Mouse (Mus musculus) stomach, postnatal 0 days (tissue): ENCODE results near the gene Rabgap1l. TPM values are rescaled to one million over a fixed set of nuclear protein-coding genes. Genes with fewer than 3 reads are reported as not detected.

Source experiments
- ATAC-seq: fragments of 200-750 bp; cut with Nextera tagmentation; 2 replicates; pipeline ENCODE4 v1.8.0; 2017; ENCODE audit not compliant: low FRiP score, low TSS enrichment
- DNase-seq: peaks from one replicate; pipeline ENCODE4 v3.0.0-alpha.2; 2016; ENCODE audit warnings: low spot score
- H3K27ac ChIP-seq: fragments of 300-500 bp; sonication (generic); replicated peaks from 2 replicates; pipeline ENCODE4 v1.5.1; 2014; ENCODE audit warnings: mild to moderate bottlenecking, control low read depth
- H3K27me3 ChIP-seq: fragments of 300-500 bp; sonication (generic); 2 replicates; pipeline ENCODE4 v1.6.1; 2014; ENCODE audit warnings: low read length; ENCODE audit not compliant: control insufficient read depth, insufficient read depth
- H3K36me3 ChIP-seq: fragments of 300-500 bp; sonication (generic); 2 replicates; pipeline ENCODE4 v1.6.1; 2014; ENCODE audit warnings: low read length, mixed read lengths; ENCODE audit not compliant: control insufficient read depth, insufficient read depth
- H3K4me1 ChIP-seq: fragments of 300-500 bp; sonication (generic); replicated peaks from 2 replicates; pipeline ENCODE4 v1.6.1; 2014; ENCODE audit warnings: antibody characterized with exemption; ENCODE audit not compliant: control insufficient read depth, insufficient read depth
- H3K4me2 ChIP-seq: fragments of 300-500 bp; sonication (generic); replicated peaks from 2 replicates; pipeline ENCODE4 v1.6.1; 2014; ENCODE audit warnings: low read depth, mild to moderate bottlenecking, control low read depth, moderate library complexity
- H3K4me3 ChIP-seq: fragments of 300-500 bp; sonication (generic); 2 replicates; pipeline ENCODE4 v1.5.1; 2014; ENCODE audit warnings: low read depth, low read length, control low read depth
- H3K9ac ChIP-seq: fragments of 300-500 bp; sonication (generic); 2 replicates; pipeline ENCODE4 v1.6.1; 2014; ENCODE audit warnings: mild to moderate bottlenecking, low read length, control low read depth, mixed read lengths
- H3K9me3 ChIP-seq: fragments of 300-500 bp; sonication (generic); 2 replicates; pipeline ENCODE4 v1.6.1; 2016; ENCODE audit warnings: low read length; ENCODE audit not compliant: control insufficient read depth
- CTCF ChIP-seq: IDR thresholded peaks from 2 replicates; pipeline ENCODE4 v1.5.1; 2016; ENCODE audit warnings: antibody characterized with exemption, low read depth, mild to moderate bottlenecking, moderate library complexity
- EP300 ChIP-seq: optimal IDR thresholded peaks from 2 replicates; pipeline ENCODE3; 2016; ENCODE audit warnings: antibody characterized with exemption
- WGBS: fragments of 180-500 bp; shearing (Covaris S2); extraction: QIAGEN DNeasy Blood & Tissue Kit; methylation state at CpG from one replicate; pipeline ENCODE4 v1.1.7; 2014; 5-methylcytosine and 5-hydroxymethylcytosine counted together
- polyA plus RNA-seq: library from polyadenylated mRNA; unstranded; fragments of >200 nt; fragmentation: Nextera tagmentation; extraction: Ambion mirVana; gene quantifications from 2 replicates; pipeline ENCODE4 v1.2.1, GENCODE M21; 2015

Gene Rabgap1l
- polyA plus RNA-seq, 1 experiment from 2014 or later = 19.6 TPM

GRCm38 (mm10) chr1:160485731-160486130, 307.3 kb downstream of the Rabgap1l start:
- WGBS = 64% methylated on average over 3 of the region's 3 CpGs
- TF ChIP-seq EP300 (no peak), CTCF (no peak)
- H3K4me1 ChIP-seq = no peaks in the 10 kb centered on the region

GRCm38 (mm10) chr1:160485028-160485427, 308.0 kb downstream of the Rabgap1l start:
- Histone ChIP-seq H3K27ac (no peak overlapping the region), H3K9me3 (no peaks in the 10 kb centered on the region), H3K36me3 (no peaks in the 10 kb centered on the region), H3K4me3 (no peak overlapping the region), H3K4me1 (no peaks in the 10 kb centered on the region), H3K9ac (no peak overlapping the region), H3K4me2 (no peak overlapping the region), H3K27me3 (no peaks in the 10 kb centered on the region)
- TF ChIP-seq CTCF = no peak
- no peak for TF ChIP-seq EP300
- ATAC-seq = no peak
- DNase-seq = no peak
- 89% methylated on average over 7 of the region's 7 CpGs for WGBS

More at GRCm38 (mm10) chr1:160485731-160486130, 307.3 kb downstream of the Rabgap1l start:
- Histone ChIP-seq H3K4me2 (no peak overlapping the region), H3K27me3 (no peaks in the 10 kb centered on the region), H3K9me3 (no peaks in the 10 kb centered on the region), H3K36me3 (no peaks in the 10 kb centered on the region), H3K9ac (no peak overlapping the region), H3K27ac (no peak overlapping the region), H3K4me3 (no peak overlapping the region)
- no peak for DNase-seq
- ATAC-seq = no peak

- Histone ChIP-seq H3K27me3 (no peaks in the 10 kb centered on the region), H3K9ac (no peak overlapping the region), H3K36me3 (no peaks in the 10 kb centered on the region), H3K4me3 (no peak overlapping the region), H3K9me3 (no peaks in the 10 kb centered on the region), H3K4me2 (no peak overlapping the region), H3K27ac (no peak overlapping the region), H3K4me1 (no peaks in the 10 kb centered on the region)
- ATAC-seq = no peak
- TF ChIP-seq EP300 (no peak), CTCF (no peak)
- 96% methylated on average over 2 of the region's 2 CpGs for WGBS
- DNase-seq = no peak
These were observed 311.4 kb downstream of the Rabgap1l start for GRCm38 (mm10) chr1:160481643-160482042.

GRCm38 (mm10) chr1:160467443-160467842, 325.6 kb downstream of the Rabgap1l start:
- no peaks in the 10 kb centered on the region for H3K27me3 ChIP-seq
- no peak overlapping the region for H3K4me2 ChIP-seq
- ATAC-seq = no peak
- no peak overlapping the region for H3K27ac ChIP-seq
- no peak for TF ChIP-seq EP300
- no peak for TF ChIP-seq CTCF
- DNase-seq = no peak
- no peaks in the 10 kb centered on the region for H3K9me3 ChIP-seq
- no peaks in the 10 kb centered on the region for H3K36me3 ChIP-seq
- no peaks in the 10 kb centered on the region for H3K4me1 ChIP-seq
- H3K4me3 ChIP-seq = no peak overlapping the region
- H3K9ac ChIP-seq = no peak overlapping the region

GRCm38 (mm10) chr1:160465186-160465585, 327.8 kb downstream of the Rabgap1l start:
- Histone ChIP-seq H3K4me3 (no peak overlapping the region), H3K9me3 (no peaks in the 10 kb centered on the region), H3K27me3 (no peaks in the 10 kb centered on the region), H3K27ac (no peak overlapping the region), H3K4me2 (no peak overlapping the region), H3K4me1 (no peaks in the 10 kb centered on the region), H3K36me3 (no peaks in the 10 kb centered on the region), H3K9ac (no peak overlapping the region)
- ATAC-seq (no peak), DNase-seq (no peak)
- no peak for TF ChIP-seq CTCF
- no peak for TF ChIP-seq EP300

- no peaks in the 10 kb centered on the region for H3K27me3 ChIP-seq
- no peak overlapping the region for H3K4me3 ChIP-seq
- DNase-seq (no peak), ATAC-seq (no peak)
- no peak overlapping the region for H3K27ac ChIP-seq
- H3K4me2 ChIP-seq = no peak overlapping the region
- H3K9me3 ChIP-seq = no peaks in the 10 kb centered on the region
- no peaks in the 10 kb centered on the region for H3K4me1 ChIP-seq
- no peaks in the 10 kb centered on the region for H3K36me3 ChIP-seq
- TF ChIP-seq CTCF (no peak), EP300 (no peak)
- H3K9ac ChIP-seq = no peak overlapping the region
These were observed 328.9 kb downstream of the Rabgap1l start for GRCm38 (mm10) chr1:160464148-160464547.
